Mouse (Mus musculus) ES-Bruce4 (cell line): ENCODE measurements around the gene Olfr1313.

ENCODE experiments used
- CTCF ChIP-seq: IDR thresholded peaks from one replicate; pipeline ENCODE4 v1.8.1; 2011; ENCODE audit warnings: low read depth, low read length
- EP300 ChIP-seq: IDR thresholded peaks from 2 replicates; pipeline ENCODE4 v1.6.1; 2011; ENCODE audit warnings: low read depth, low read length; ENCODE audit not compliant: insufficient read depth
- POLR2A ChIP-seq: IDR thresholded peaks from one replicate; pipeline ENCODE4 v1.8.1; 2011; ENCODE audit warnings: low read length; ENCODE audit not compliant: insufficient read depth

- TF ChIP-seq EP300 (no peak), POLR2A (no peak), CTCF (no peak)
These were observed 37.7 kb upstream of the Olfr1313 start, which contains the start of gene Olfr1315-ps1 for GRCm38 (mm10) chr2:112115340-112115739.
